Mouse (Mus musculus) small intestine, adult 2 months (tissue): ENCODE measurements around the gene Trim38. TPM values are rescaled to one million over a fixed set of nuclear protein-coding genes. Genes with fewer than 3 reads are reported as not detected.

ENCODE experiments used
- H3K27ac ChIP-seq: fragments of 200-500 bp; 2 replicates; pipeline ENCODE4 v1.5.1; 2012; ENCODE audit warnings: low read depth, low read length, control low read depth, inconsistent platforms; ENCODE audit not compliant: insufficient read depth
- H3K27me3 ChIP-seq: fragments of 200-500 bp; 2 replicates; pipeline ENCODE4 v1.6.1; 2012; ENCODE audit warnings: mild to moderate bottlenecking, moderate library complexity, low read length, inconsistent platforms; ENCODE audit not compliant: control insufficient read depth, insufficient read depth
- H3K36me3 ChIP-seq: fragments of 200-500 bp; 2 replicates; pipeline ENCODE4 v1.6.1; 2012; ENCODE audit warnings: mild to moderate bottlenecking, low read length, control low read depth, inconsistent platforms; ENCODE audit not compliant: control insufficient read depth, insufficient read depth
- H3K4me1 ChIP-seq: fragments of 200-500 bp; 2 replicates; pipeline ENCODE4 v1.6.1; 2012; ENCODE audit warnings: low read length, inconsistent platforms, mixed read lengths; ENCODE audit not compliant: control insufficient read depth, insufficient read depth, insufficient read length
- H3K4me3 ChIP-seq: fragments of 200-500 bp; 2 replicates; pipeline ENCODE4 v1.5.1; 2012; ENCODE audit warnings: low read depth, mild to moderate bottlenecking, control low read depth, inconsistent platforms, low read length, moderate library complexity
- CTCF ChIP-seq: fragments of 200-500 bp; IDR thresholded peaks from 2 replicates; pipeline ENCODE4 v1.5.1; 2012; ENCODE audit warnings: low read depth, mild to moderate bottlenecking, control low read depth, inconsistent platforms, low read length, moderate library complexity, mixed read lengths; ENCODE audit not compliant: insufficient replicate concordance, insufficient read length; ENCODE audit errors: extremely low read depth
- POLR2A ChIP-seq: fragments of 200-500 bp; IDR thresholded peaks from 2 replicates; pipeline ENCODE4 v1.6.1; 2012; ENCODE audit warnings: low read depth, mild to moderate bottlenecking, control low read depth, inconsistent platforms, low read length, moderate library complexity
- WGBS: fragments of 180-500 bp; shearing (Covaris S2); methylation state at CpG from one replicate; pipeline ENCODE4 v1.1.7; 2018; 5-methylcytosine and 5-hydroxymethylcytosine counted together
- polyA plus RNA-seq: library from polyadenylated mRNA; depleted of rRNA; stranded (reverse); fragments of >200 nt; gene quantifications from 2 replicates; pipeline ENCODE4 v1.2.3, GENCODE M21; 2012

Trim38 gene
- polyA plus RNA-seq, 1 experiment, result 4.5 TPM

DNA sequence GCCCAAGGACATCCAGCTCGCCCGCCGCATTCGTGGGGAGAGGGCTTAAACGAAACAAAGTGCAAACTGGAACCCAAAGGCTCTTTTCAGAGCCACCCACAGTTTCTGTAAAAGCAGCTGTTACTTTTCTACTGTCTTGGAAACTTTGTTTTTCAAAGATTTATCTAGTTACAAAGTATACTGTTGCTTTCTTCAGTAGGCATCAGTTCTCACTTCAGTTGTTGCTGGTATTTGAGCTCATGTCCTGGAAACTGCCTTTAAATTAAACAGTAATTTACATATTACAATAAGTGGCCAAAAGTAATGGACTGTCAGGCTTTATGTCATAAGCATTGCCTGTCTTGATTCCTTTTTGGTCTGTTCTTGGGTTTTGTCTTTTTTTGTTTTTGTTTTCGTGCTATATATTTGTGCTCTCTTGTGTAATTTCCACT lies 17.0 kb upstream of the Trim38 start:
- H3K27me3 ChIP-seq, result no peaks in the 10 kb centered on the region
- no peak overlapping the region for H3K27ac ChIP-seq
- no peaks in the 10 kb centered on the region for H3K36me3 ChIP-seq
- no peak for TF ChIP-seq POLR2A
- no peak for TF ChIP-seq CTCF
- peak overlapping the region; percentile 39 for H3K4me3 ChIP-seq
- 12% methylated on average over 6 of the region's 6 CpGs for WGBS
- peaks cover 5% of the 10 kb centered on the region; the same call in 1 of the 2 replicates for H3K4me1 ChIP-seq

DNA sequence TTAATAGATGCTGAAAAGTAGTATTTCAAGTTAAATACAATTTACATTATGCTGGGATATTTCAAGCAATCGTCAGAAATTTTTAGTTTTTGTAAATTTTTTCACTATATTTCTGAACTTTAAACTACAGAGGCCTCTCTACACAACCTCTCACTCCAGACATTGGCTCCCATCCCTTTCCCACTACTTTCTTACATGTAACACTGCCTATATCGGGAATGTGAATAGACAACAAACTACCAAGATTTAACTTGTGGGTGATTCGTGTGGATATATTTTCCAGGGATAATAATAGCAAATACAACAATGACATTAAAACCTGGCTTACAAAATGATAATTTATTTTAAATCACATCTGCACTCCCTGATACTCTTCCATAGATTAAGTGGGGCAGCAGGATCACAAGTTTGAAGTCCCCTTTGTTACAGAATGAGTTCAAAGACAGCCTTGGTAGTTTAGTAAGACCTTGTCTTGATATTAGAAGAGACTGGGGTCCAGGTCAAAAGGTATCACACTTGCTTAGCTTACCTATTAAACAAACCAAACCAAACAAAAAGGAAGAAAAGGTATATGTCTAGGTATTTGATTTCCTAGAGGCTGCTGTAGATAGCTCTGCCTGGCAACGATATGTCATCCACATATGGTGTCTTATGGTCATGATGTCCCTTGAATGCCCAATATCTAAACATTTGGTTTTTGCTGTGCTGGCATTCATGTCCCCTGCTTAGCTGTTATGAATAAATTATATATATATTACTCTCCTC lies 16.2 kb upstream of the Trim38 start:
- no peak overlapping the region for H3K4me3 ChIP-seq
- H3K27me3 ChIP-seq, result no peaks in the 10 kb centered on the region
- no peak for TF ChIP-seq CTCF
- TF ChIP-seq POLR2A, result no peak
- H3K36me3 ChIP-seq, result no peaks in the 10 kb centered on the region
- 57% methylated on average over 4 of the region's 4 CpGs for WGBS
- peaks cover 5% of the 10 kb centered on the region; the same call in 1 of the 2 replicates for H3K4me1 ChIP-seq
- no peak overlapping the region for H3K27ac ChIP-seq

DNA sequence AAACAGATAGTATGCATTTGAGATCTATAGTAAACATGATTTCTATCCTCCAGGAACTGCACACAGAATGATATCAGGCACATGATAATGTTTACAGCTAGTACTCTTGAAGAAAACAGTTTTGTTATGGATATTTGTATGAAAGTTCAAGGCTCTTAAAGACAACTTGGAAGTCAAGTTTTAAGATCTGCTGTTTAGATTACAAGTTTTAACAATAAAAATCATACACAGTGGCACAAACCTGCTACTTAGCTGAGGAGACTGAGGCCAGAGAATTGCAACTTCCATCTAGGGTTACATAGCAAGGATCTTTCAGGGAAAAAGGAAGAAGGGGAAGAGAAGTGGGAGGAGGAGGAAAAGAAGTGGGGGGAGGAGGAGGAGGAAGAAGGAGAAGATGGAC lies 14.7 kb upstream of the Trim38 start:
- H3K4me1 ChIP-seq, result peaks cover 7% of the 10 kb centered on the region; the same call in 1 of the 2 replicates
- no peak overlapping the region for H3K27ac ChIP-seq

DNA sequence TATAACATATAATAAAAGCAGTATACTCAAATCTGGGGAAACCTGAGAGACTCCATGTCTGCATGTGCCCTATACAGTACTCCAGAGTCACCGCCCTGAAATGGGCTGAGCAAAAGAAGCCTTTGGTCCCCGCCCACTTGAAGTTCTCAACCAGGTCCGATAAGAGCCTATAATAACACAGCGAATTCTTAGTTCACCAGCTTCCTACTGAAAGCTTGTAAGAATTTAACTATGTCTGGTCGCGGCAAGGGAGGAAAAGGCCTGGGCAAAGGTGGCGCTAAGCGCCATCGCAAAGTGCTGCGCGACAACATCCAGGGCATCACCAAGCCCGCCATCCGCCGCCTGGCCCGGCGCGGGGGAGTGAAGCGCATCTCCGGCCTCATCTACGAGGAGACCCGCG lies 12.9 kb upstream of the Trim38 start, which contains the start of gene Hist1h4b:
Gene Hist1h4b, plus strand, starts transcription at position 224 of the 400 bp plus-strand sequence.
- H3K27me3 ChIP-seq, result no peaks in the 10 kb centered on the region
- WGBS, result under 1% methylated on average over 22 of the region's 22 CpGs
- TF ChIP-seq CTCF (no peak), POLR2A (peak; percentile 86)

More for the DNA sequence above, 14.7 kb upstream of the Trim38 start:
- Histone ChIP-seq H3K27me3 (no peaks in the 10 kb centered on the region), H3K4me3 (no peak overlapping the region), H3K36me3 (no peaks in the 10 kb centered on the region)
- TF ChIP-seq CTCF (no peak), POLR2A (no peak)

DNA sequence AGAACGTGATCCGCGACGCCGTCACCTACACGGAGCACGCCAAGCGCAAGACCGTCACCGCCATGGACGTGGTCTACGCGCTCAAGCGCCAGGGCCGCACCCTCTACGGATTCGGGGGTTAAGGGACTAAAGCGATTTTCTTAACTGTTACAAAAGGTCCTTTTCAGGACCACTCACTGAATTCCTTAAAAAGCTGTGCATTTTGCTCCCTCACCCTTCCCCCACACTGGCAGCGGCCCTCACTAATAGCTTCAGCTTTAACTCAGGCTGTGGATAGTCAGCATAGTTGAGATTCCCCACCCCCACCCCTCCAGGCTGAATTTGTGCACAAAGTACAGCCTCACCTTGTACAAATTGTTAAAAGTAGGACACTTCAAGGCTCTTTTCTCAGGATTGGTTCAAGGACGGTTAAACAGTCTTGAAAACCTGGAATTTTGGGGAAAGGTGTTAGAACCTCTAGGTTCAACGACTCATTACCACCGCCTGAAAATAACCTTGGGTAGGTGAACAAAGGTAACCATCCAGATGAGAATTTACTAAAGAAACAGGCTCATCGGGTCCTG lies 12.4 kb upstream of the Trim38 start:
- Histone ChIP-seq H3K36me3 (no peaks in the 10 kb centered on the region), H3K4me1 (peaks cover 9% of the 10 kb centered on the region; the same call in 1 of the 2 replicates), H3K27me3 (no peaks in the 10 kb centered on the region), H3K27ac (peak overlapping the region; percentile 82), H3K4me3 (peak overlapping the region; percentile 64)
- WGBS, result under 1% methylated on average over 23 of the region's 23 CpGs
- TF ChIP-seq POLR2A (no peak), CTCF (no peak)

More for the DNA sequence above, 12.9 kb upstream of the Trim38 start, which contains the start of gene Hist1h4b:
- Histone ChIP-seq H3K4me3 (peak within 1 kb of the TSS; percentile 64), H3K27ac (peak within 1 kb of the TSS; percentile 82), H3K4me1 (peaks cover 9% of the 10 kb centered on the region; the same call in 1 of the 2 replicates), H3K36me3 (no peaks in the 10 kb centered on the region)

DNA sequence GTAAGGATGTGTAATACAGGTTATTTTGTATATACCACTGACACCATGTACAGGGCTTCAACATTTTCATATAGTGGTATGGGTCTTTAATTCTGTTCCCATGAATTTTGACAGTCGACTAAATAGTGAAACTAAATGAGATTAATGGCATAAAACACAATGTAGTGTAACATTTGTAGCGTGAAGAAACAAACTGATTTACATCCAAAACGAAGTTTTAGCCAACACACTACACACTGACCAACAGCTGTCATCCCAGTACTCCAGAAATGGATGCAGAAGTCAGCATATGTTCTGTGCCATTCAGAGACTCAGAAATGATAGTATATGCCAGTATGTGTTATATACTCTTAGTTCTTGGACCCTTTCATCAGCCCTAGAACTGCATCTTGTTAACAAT lies 11.8 kb upstream of the Trim38 start:
- H3K36me3 ChIP-seq, result no peaks in the 10 kb centered on the region
- no peaks in the 10 kb centered on the region for H3K27me3 ChIP-seq
- 31% methylated on average over 3 of the region's 3 CpGs for WGBS
- H3K4me1 ChIP-seq, result peaks cover 6% of the 10 kb centered on the region; the same call in 1 of the 2 replicates
- TF ChIP-seq CTCF (no peak), POLR2A (no peak)
- no peak overlapping the region for H3K27ac ChIP-seq
- H3K4me3 ChIP-seq, result no peak overlapping the region

DNA sequence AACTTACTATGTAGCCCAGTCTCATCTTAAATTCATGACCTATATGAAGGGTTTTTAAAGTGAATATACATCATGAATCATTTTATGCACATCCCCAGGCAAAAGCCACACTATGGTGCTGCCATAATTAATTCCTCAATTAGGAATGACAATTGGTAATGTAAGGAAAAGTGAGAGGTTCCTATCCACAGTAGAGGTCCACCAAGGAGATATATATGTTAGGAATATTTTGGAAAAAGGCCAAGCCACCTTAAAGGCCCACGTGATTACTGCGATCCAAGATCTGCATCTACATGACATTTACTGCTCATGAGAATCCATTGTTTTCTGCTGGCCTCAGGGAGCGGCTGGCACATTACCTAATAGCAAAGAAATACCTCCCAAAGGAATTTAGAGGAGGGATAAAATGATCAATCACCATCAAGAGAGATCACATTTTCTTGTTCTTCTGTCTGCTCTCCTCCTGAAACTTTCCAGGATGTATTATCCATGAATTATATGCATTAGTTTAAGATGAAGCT lies 10.4 kb upstream of the Trim38 start:
- H3K27ac ChIP-seq, result no peak overlapping the region
- H3K36me3 ChIP-seq, result no peaks in the 10 kb centered on the region
- WGBS, result 87% methylated on average over 3 of the region's 3 CpGs
- no peak for TF ChIP-seq POLR2A
- no peak for TF ChIP-seq CTCF
- H3K4me1 ChIP-seq, result peaks cover 12% of the 10 kb centered on the region
- no peaks in the 10 kb centered on the region for H3K27me3 ChIP-seq
- H3K4me3 ChIP-seq, result no peak overlapping the region
